Mouse (Mus musculus): Measurements from ENCODE around the gene Vezf1. TPM values are rescaled to one million over a fixed set of nuclear protein-coding genes. Genes with fewer than 3 reads are reported as not detected.
"Not testable (repeated sequence)": the region's sequence is repeated elsewhere in the genome, so short reads cannot be mapped to it uniquely, and the experiment has no call there.

The Vezf1 gene
- polyA plus RNA-seq, 1 experiment from 2014 or later = 50.6 TPM

DNA sequence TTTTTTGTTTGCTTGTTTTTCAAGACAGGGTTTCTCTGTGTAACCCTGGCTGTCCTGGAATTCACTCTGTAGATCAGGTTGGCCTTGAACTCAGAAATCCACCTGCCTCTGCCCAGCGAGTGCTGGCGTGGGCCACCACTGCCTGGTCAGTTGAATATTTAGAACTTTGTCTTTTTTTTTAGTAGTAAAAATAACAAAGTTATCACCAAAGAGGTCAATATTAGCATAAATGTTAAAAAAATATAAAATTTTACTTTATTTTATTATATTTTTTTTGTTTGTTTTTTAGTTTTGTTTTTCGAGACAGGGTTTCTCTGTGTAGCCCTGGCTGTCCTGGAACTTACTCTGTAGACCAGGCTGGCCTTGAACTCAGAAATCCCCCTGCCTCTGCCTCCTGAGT is 22.9 kb upstream of the Vezf1 start:
- H3K27ac ChIP-seq; H3K36me3 ChIP-seq (replicated peaks); H3K4me2 ChIP-seq; H3K9ac ChIP-seq; H3K4me3 ChIP-seq; H3K27me3 ChIP-seq (replicated peaks); ATAC-seq (replicated peaks); H3K9me3 ChIP-seq: not testable (repeated sequence)
- peaks cover 26% of the 10 kb centered on the region for H3K4me1 ChIP-seq
- 97% methylated on average over 3 of the region's 3 CpGs for WGBS

DNA sequence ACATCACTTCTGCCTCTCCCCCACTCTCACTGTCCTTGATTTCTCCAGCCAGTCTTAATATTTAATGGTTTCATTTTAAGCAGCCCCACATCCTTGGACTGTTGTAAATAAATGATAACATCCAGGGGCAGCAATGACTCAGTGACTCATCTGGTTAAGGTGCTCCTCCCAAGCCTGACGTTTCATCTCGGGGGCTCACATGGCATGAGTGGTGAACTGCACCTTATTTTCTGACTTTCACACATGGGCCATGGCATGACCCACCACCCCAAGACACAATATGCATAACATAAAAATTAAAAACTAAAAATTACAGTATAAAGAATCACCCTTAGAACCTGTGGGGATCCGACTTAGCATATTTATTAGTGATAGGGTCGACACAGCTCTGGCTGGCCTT is 22.2 kb upstream of the Vezf1 start:
- no peaks in the 10 kb centered on the region for H3K9me3 ChIP-seq
- peaks cover 30% of the 10 kb centered on the region for H3K4me1 ChIP-seq
- H3K27me3 ChIP-seq (replicated peaks) = no peaks in the 10 kb centered on the region
- H3K4me2 ChIP-seq = peak overlapping the region; percentile 59
- no peak overlapping the region for H3K9ac ChIP-seq
- 0 out of 2 replicates have a peak, but pooled peaks cover 3% of the 10 kb centered on the region for H3K36me3 ChIP-seq (replicated peaks)
- no peak overlapping the region for H3K27ac ChIP-seq
- WGBS = 87% methylated on average over 4 of the region's 4 CpGs
- H3K4me3 ChIP-seq = no peak overlapping the region
- ATAC-seq (replicated peaks) = no peak

GRCm38 (mm10) chr11:88046323-88046937 is 21.6 kb upstream of the Vezf1 start:
- WGBS = 59% methylated on average over 17 of the region's 17 CpGs
- Histone ChIP-seq H3K9ac (peak overlapping the region; percentile 95), H3K27ac (peak overlapping the region; percentile 97), H3K9me3 (no peaks in the 10 kb centered on the region), H3K4me3 (peak overlapping the region; percentile 95), H3K36me3 (replicated peaks) (0 out of 2 replicates have a peak, but pooled peaks cover 3% of the 10 kb centered on the region), H3K27me3 (replicated peaks) (no peaks in the 10 kb centered on the region), H3K4me1 (peaks cover 34% of the 10 kb centered on the region), H3K4me2 (peak overlapping the region; percentile 59)
- ATAC-seq (replicated peaks) = no peak

- ATAC-seq (replicated peaks) = peak; percentile 93
- peak within 1 kb of the TSS; percentile 95 for H3K4me3 ChIP-seq
- under 1% methylated on average over 59 of the region's 60 CpGs for WGBS
- peak within 1 kb of the TSS; percentile 95 for H3K9ac ChIP-seq
- H3K27me3 ChIP-seq (replicated peaks) = no peaks in the 10 kb centered on the region
- peak within 1 kb of the TSS; percentile 59 for H3K4me2 ChIP-seq
- 0 out of 2 replicates have a peak, but pooled peaks cover 3% of the 10 kb centered on the region for H3K36me3 ChIP-seq (replicated peaks)
- H3K9me3 ChIP-seq = no peaks in the 10 kb centered on the region
- H3K4me1 ChIP-seq = peaks cover 37% of the 10 kb centered on the region
- peak within 1 kb of the TSS; percentile 97 for H3K27ac ChIP-seq
Observed at GRCm38 (mm10) chr11:88046944-88047794, 20.9 kb upstream of the Vezf1 start, which contains the start of gene Srsf1. Srsf1 (plus strand) TSS chr11:88047373.

- under 1% methylated on average over 76 of the region's 76 CpGs for WGBS
- ATAC-seq (replicated peaks) = peak; percentile 87
- Histone ChIP-seq H3K4me1 (peaks cover 43% of the 10 kb centered on the region), H3K27me3 (replicated peaks) (no peaks in the 10 kb centered on the region), H3K9me3 (no peaks in the 10 kb centered on the region), H3K4me3 (peak overlapping the region; percentile 95), H3K36me3 (replicated peaks) (0 out of 2 replicates have a peak, but pooled peaks cover 3% of the 10 kb centered on the region), H3K4me2 (peak overlapping the region; percentile 57), H3K27ac (peak overlapping the region; percentile 97), H3K9ac (peak overlapping the region; percentile 95)
Observed at GRCm38 (mm10) chr11:88047871-88048531, 20.1 kb upstream of the Vezf1 start.

GRCm38 (mm10) chr11:88048961-88049670 is 19.0 kb upstream of the Vezf1 start:
- peaks cover 43% of the 10 kb centered on the region for H3K4me1 ChIP-seq
- H3K4me3 ChIP-seq = peak overlapping the region; percentile 95
- peaks cover 3% of the 10 kb centered on the region; the same call in 1 of the 2 replicates for H3K36me3 ChIP-seq (replicated peaks)
- H3K27me3 ChIP-seq (replicated peaks) = no peaks in the 10 kb centered on the region
- no peaks in the 10 kb centered on the region for H3K9me3 ChIP-seq
- no peak overlapping the region for H3K27ac ChIP-seq
- peak overlapping the region; percentile 57 for H3K4me2 ChIP-seq
- peak overlapping the region; percentile 95 for H3K9ac ChIP-seq
- 17% methylated on average over 26 of the region's 26 CpGs for WGBS
- ATAC-seq (replicated peaks) = no peak

- Histone ChIP-seq H3K36me3 (replicated peaks) (peaks cover 3% of the 10 kb centered on the region; the same call in 1 of the 2 replicates), H3K9ac (0 out of 2 replicates have a peak overlapping the region, but pooled peaks have one; percentile 13), H3K4me3 (peak overlapping the region; percentile 95), H3K4me2 (peak overlapping the region; percentile 57), H3K27ac (no peak overlapping the region), H3K4me1 (peaks cover 43% of the 10 kb centered on the region), H3K9me3 (no peaks in the 10 kb centered on the region), H3K27me3 (replicated peaks) (no peaks in the 10 kb centered on the region)
- no peak for ATAC-seq (replicated peaks)
Observed at GRCm38 (mm10) chr11:88049732-88050131, 18.3 kb upstream of the Vezf1 start.

GRCm38 (mm10) chr11:88052638-88053037 is 15.4 kb upstream of the Vezf1 start:
- 72% methylated on average over 4 of the region's 4 CpGs for WGBS
- peaks cover 31% of the 10 kb centered on the region for H3K4me1 ChIP-seq

GRCm38 (mm10) chr11:88053821-88054220 is 14.3 kb upstream of the Vezf1 start:
- Histone ChIP-seq H3K4me1 (peaks cover 30% of the 10 kb centered on the region), H3K27me3 (replicated peaks) (no peaks in the 10 kb centered on the region), H3K4me3 (no peak overlapping the region), H3K36me3 (replicated peaks) (peaks cover 3% of the 10 kb centered on the region; the same call in 1 of the 2 replicates), H3K27ac (no peak overlapping the region), H3K9me3 (no peaks in the 10 kb centered on the region), H3K4me2 (no peak overlapping the region), H3K9ac (no peak overlapping the region)
- WGBS = 57% methylated on average over 3 of the region's 3 CpGs
- no peak for ATAC-seq (replicated peaks)

More at GRCm38 (mm10) chr11:88052638-88053037, 15.4 kb upstream of the Vezf1 start:
- peaks cover 3% of the 10 kb centered on the region; the same call in 1 of the 2 replicates for H3K36me3 ChIP-seq (replicated peaks)
- ATAC-seq (replicated peaks) = no peak
- no peak overlapping the region for H3K4me2 ChIP-seq
- H3K27me3 ChIP-seq (replicated peaks) = no peaks in the 10 kb centered on the region
- H3K4me3 ChIP-seq = no peak overlapping the region
- H3K9me3 ChIP-seq = no peaks in the 10 kb centered on the region
- no peak overlapping the region for H3K9ac ChIP-seq
- no peak overlapping the region for H3K27ac ChIP-seq

- Histone ChIP-seq H3K9me3 (no peaks in the 10 kb centered on the region), H3K27me3 (replicated peaks) (no peaks in the 10 kb centered on the region), H3K36me3 (replicated peaks) (peaks cover 3% of the 10 kb centered on the region; the same call in 1 of the 2 replicates), H3K27ac (no peak overlapping the region), H3K4me3 (no peak overlapping the region), H3K4me1 (peaks cover 23% of the 10 kb centered on the region), H3K9ac (no peak overlapping the region), H3K4me2 (no peak overlapping the region)
- ATAC-seq (replicated peaks) = no peak
- 81% methylated on average over 1 of the region's 1 CpGs for WGBS
Observed at GRCm38 (mm10) chr11:88054589-88054988, 13.5 kb upstream of the Vezf1 start.

DNA sequence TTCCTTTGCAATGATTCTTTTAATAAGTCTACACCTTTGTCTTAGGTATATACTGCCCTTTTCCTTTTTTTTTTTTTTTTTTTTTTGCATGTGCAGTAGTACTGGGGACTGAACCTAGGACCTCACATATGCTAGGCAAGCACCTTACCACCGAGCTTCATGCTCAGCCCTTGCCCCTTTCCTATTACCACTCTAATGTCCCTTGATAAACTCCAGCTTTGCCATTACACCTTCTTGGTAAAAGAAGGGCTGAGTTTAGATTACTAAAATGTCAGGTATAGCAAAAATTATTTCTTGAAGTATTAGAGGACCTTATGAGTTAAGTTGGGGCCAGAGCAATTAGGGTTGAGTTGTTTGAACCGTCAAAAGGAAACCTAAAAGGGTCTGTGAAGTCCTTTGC is 12.3 kb upstream of the Vezf1 start:
- H3K4me1 ChIP-seq = peaks cover 14% of the 10 kb centered on the region
- no peaks in the 10 kb centered on the region for H3K27me3 ChIP-seq (replicated peaks)
- ATAC-seq (replicated peaks) = no peak
- no peaks in the 10 kb centered on the region; the same call in 1 of the 2 replicates for H3K36me3 ChIP-seq (replicated peaks)
- H3K4me2 ChIP-seq = no peak overlapping the region
- H3K4me3 ChIP-seq = no peak overlapping the region
- H3K27ac ChIP-seq = no peak overlapping the region
- WGBS = 90% methylated on average over 2 of the region's 2 CpGs
- H3K9me3 ChIP-seq = no peaks in the 10 kb centered on the region
- H3K9ac ChIP-seq = no peak overlapping the region

All from midbrain, embryonic 15.5 days (tissue).